Mouse (Mus musculus): ENCODE measurements around the gene Olfr74.
"Not testable (repeated sequence)": the region's sequence is repeated elsewhere in the genome, so short reads cannot be mapped to it uniquely, and the experiment has no call there.

The Olfr74 gene
- long read RNA-seq, experiment 1: 0 reads
- long read RNA-seq, experiment 2: 0 reads

DNA sequence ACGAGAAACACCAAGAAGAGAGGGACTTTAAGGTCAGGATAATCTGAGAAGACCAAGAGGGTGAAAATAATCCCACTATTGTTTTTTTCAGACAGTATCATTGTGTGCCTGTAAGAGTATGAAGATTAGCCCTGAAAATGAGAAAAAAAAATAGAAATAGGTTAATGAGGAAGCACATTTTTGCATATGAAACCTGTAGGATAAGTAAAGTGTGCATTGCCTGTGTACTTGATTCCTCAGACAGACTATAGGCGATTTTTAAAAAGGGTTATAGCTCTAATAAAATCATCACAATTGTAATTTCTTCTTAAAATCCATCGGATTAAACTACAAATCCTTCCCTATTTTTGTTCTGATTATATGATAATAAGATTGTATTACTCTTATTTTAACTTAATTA is at the start of gene Olfr74:
Olfr74 (minus strand) TSS at position 101 of the 400 bp plus-strand sequence.
- intact Hi-C loops (cut with DNase I): no loop called here

DNA sequence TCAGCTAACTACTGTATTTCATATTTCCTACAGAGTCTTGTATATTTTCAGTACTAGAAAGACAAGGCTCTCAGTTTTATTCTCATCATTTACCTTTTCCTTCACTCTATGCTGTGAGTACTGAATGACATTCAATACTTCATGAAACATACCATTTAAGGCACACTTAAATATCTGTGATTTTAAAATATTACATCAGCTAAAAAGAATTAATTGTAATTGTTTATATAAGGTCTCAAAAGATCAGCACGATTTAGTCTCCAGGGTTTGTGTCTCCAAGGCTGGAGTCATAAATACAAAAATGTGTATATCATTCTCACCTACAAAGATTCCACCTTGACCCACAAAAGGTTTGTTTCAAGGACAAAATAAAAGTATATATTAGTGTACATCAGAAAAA is 48.0 kb upstream of the Olfr74 start, which contains the start of gene Olfr1161:
Olfr1161 (plus strand) TSS at position 301 of the 400 bp plus-strand sequence.
- intact Hi-C loops (cut with DNase I): not testable (repeated sequence)

DNA sequence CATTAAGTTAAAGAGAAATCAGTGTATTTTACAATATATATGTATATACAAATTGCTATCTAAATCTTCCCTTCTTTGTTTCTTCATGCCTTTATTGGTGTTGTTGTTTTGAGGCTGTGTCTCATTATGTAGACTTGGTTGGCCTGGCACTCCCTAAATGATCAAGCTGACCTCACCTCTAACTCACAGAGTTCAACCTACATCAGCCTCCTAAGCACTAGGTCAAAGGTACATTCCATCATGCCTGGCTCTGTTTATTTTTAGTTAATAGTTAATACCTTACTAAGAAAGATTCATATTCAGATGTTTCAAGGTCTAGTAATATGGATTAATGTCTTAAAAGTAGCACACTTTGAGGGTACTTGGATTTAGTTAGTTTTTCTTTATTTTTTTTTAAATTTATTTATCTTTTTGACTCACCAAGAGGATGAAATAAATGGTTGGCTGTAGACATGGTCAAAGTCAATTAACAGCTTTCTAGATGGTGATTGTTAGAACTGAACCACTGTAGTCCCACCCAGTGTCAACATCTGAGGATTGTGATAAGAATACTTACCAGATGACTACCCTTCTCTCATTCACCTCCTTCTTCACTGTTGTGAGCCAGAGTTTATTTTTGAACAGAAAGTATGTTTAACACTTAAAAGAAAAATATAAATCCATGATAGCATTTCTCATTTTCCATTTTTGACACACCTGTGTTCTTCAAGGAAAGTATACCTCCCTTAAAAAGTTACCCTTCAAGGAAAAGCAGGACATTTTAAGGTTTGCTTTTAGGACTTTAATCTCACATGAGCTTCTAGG is 33.3 kb upstream of the Olfr74 start, which contains the start of gene Olfr1160:
Olfr1160 (minus strand) TSS at position 754 of the 804 bp plus-strand sequence.
- intact Hi-C loops (cut with DNase I): no loop called here

DNA sequence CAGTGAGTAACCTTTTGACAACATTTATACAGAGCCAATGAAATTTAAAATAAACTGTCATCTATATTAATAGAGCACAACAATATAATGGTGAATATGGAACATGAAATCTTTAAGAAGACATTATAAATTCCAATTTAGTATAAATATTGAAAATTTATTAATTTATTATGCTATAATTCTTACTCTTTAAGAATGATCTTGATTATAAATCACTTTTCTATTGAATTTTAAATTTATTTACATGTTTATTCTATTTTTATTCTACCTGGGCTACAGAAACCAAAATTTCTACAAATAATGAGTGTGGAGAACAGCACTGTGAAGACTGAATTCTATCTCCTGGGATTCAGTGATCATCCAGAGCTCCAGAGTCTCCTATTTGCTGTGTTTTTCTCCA is 15.3 kb upstream of the Olfr74 start, which contains the start of gene Olfr1158:
Olfr1158 (plus strand) TSS at position 301 of the 400 bp plus-strand sequence.
- intact Hi-C loops (cut with DNase I): no loop called here

DNA sequence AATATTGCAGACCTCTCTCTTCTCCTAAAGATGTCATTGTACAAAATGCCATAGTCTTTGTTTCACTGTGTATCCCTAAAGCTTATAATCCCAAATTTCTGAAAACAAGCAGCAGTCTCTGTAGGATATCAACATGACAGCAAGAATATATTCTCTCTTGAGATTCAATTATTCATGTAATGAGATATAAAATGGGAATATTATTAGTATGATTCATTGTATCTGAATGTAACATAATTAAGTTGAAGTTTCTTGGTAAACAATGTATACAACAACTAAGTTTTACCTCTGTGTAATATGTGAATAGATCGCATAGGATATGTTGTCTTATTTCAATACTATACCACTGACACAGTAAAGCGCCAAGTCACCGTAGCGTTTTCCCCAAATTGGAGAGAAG is 6.3 kb downstream of the Olfr74 start, which contains the start of gene Olfr1157:
Olfr1157 (minus strand) TSS at position 101 of the 400 bp plus-strand sequence.
- intact Hi-C loops (cut with DNase I): no loop called here

DNA sequence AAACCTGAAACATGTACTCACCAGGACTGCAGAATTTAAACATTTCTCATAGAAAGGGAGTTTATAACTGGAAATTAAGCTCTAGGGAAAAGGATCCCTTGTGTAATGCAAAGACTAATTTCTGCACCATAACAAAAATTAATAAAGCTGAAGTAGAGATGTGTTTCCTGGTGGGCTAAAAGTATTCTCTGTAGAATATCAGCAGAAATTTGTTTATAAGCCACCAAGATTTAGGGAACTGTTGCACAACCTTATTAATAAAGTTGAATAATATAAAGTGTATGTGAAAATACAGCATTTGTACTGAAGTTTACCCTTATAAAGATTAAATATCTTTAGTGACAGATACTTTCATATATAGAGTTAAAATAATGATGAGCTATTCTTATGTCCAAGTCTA is 21.5 kb downstream of the Olfr74 start, which contains the start of gene Olfr1156:
Olfr1156 (minus strand) TSS at position 101 of the 400 bp plus-strand sequence.
- intact Hi-C loops (cut with DNase I): no loop called here

DNA sequence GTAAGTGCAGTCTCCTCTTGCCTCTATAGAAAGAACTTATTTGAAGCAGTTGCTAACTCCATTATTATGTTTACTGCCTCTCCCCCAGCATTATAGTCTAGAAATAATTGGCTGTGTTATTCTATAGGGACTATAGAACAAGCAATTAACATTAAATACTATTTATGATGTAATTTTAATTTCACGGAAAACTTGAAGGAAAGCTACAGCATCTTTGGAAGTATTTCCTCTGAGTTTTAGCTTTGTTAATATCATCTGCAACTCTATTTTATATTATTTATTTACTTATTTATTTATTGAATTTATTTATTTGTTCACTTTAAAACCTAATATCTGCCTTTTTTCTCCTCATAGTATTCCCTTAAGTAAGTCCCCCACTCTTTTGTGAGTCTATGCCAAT is 29.4 kb downstream of the Olfr74 start, which contains the start of gene Olfr1155:
Olfr1155 (minus strand) TSS at position 101 of the 400 bp plus-strand sequence.
- intact Hi-C loops (cut with DNase I): no loop called here
